Mouse (Mus musculus) MEL (cell line): ENCODE measurements around the gene Higd1c. TPM values are rescaled to one million over a fixed set of nuclear protein-coding genes. Genes with fewer than 3 reads are reported as not detected.
"Not testable (repeated sequence)": the region's sequence is repeated elsewhere in the genome, so short reads cannot be mapped to it uniquely, and the experiment has no call there.

Experiments used
- DNase-seq: peaks from one replicate; pipeline ENCODE4 v3.0.0; 2011; ENCODE audit warnings: low read depth, low spot score
- H3K27ac ChIP-seq: 2 replicates; pipeline ENCODE4 v1.5.1; 2012; ENCODE audit warnings: low read depth, mild to moderate bottlenecking, control low read depth, low read length, moderate library complexity; ENCODE audit not compliant: control insufficient read depth
- H3K27me3 ChIP-seq, 2 experiments: fragments of 150-350 bp in 1 of 2; sonication (generic) in 1 of 2; 2 replicates each; pipeline ENCODE4 v1.6.1; 2012; ENCODE audit warnings: low read length in 2 of 2, mild to moderate bottlenecking in 2 of 2, improper control_type of control experiment in 1 of 2, moderate library complexity in 1 of 2; ENCODE audit not compliant: insufficient read depth in 2 of 2, control insufficient read depth in 1 of 2
- H3K36me3 ChIP-seq, 2 experiments: 2 replicates each; pipeline ENCODE4 v1.6.1; 2012 to 2014; ENCODE audit warnings: low read length in 2 of 2, improper control_type of control experiment in 1 of 2, inconsistent platforms in 1 of 2, mild to moderate bottlenecking in 1 of 2; ENCODE audit not compliant: insufficient read depth in 2 of 2, control insufficient read depth in 1 of 2
- H3K4me1 ChIP-seq, 2 experiments: fragments of 150-350 bp in 1 of 2; sonication (generic) in 1 of 2; 2 replicates each; pipeline ENCODE4 v1.6.1; 2012; ENCODE audit warnings: low read length in 2 of 2, improper control_type of control experiment in 1 of 2, mild to moderate bottlenecking in 1 of 2; ENCODE audit not compliant: insufficient read depth in 2 of 2, control insufficient read depth in 1 of 2
- H3K4me3 ChIP-seq, 2 experiments: fragments of 150-350 bp in 1 of 2; sonication (generic) in 1 of 2; 2 replicates each; pipeline ENCODE4 v1.5.1; 2012; ENCODE audit warnings: low read depth in 2 of 2, low read length in 2 of 2, mild to moderate bottlenecking in 2 of 2, moderate library complexity in 2 of 2, control low read depth in 1 of 2, improper control_type of control experiment in 1 of 2; ENCODE audit not compliant: control insufficient read depth in 1 of 2, insufficient read depth in 1 of 2
- H3K79me2 ChIP-seq: 2 replicates; pipeline ENCODE4 v1.6.1; 2012; ENCODE audit warnings: mild to moderate bottlenecking, low read length, moderate library complexity; ENCODE audit not compliant: control insufficient read depth, poor library complexity, insufficient read depth
- H3K9ac ChIP-seq: 2 replicates; pipeline ENCODE4 v1.6.1; 2012; ENCODE audit warnings: low read depth, mild to moderate bottlenecking, control low read depth, low read length, moderate library complexity; ENCODE audit not compliant: control insufficient read depth, poor library complexity, severe bottlenecking
- H3K9me3 ChIP-seq: fragments of 150-350 bp; sonication (generic); replicated peaks from 2 replicates; pipeline ENCODE4 v1.6.1; 2012; ENCODE audit warnings: mild to moderate bottlenecking, low read length, improper control_type of control experiment, moderate library complexity; ENCODE audit not compliant: insufficient read depth
- CHD2 ChIP-seq: IDR thresholded peaks from 2 replicates; pipeline ENCODE4 v1.6.1; 2011; ENCODE audit warnings: low read length, improper control_type of control experiment
- CTCF ChIP-seq, 3 experiments: IDR thresholded peaks in 2 of 3; conservative IDR thresholded peaks in 1 of 3; 2 replicates each; pipeline ENCODE4 v1.5.1; 2011 to 2012; ENCODE audit warnings: low read length in 3 of 3, low read depth in 2 of 3, mild to moderate bottlenecking in 2 of 3, improper control_type of control experiment in 1 of 3, inconsistent platforms in 1 of 3, mixed read lengths in 1 of 3, moderate library complexity in 1 of 3; ENCODE audit not compliant: control insufficient read depth in 1 of 3, insufficient read depth in 1 of 3, poor library complexity in 1 of 3, severe bottlenecking in 1 of 3
- E2F4 ChIP-seq: IDR thresholded peaks from 2 replicates; pipeline ENCODE4 v1.6.1; 2011; ENCODE audit warnings: low read depth, low read length, improper control_type of control experiment, borderline replicate concordance
- GATA1 ChIP-seq: IDR thresholded peaks from 2 replicates; pipeline ENCODE4 v1.6.1; 2011; ENCODE audit warnings: low read depth, low read length, improper control_type of control experiment
- KAT2A ChIP-seq: conservative IDR thresholded peaks from 2 replicates; pipeline ENCODE4 v1.6.1; 2012; ENCODE audit warnings: low read depth, low read length, improper control_type of control experiment, inconsistent platforms
- MAFK ChIP-seq: IDR thresholded peaks from 2 replicates; pipeline ENCODE4 v1.6.1; 2011; ENCODE audit warnings: low read depth, mild to moderate bottlenecking, low read length, improper control_type of control experiment, borderline replicate concordance
- MEF2A ChIP-seq: IDR thresholded peaks from 2 replicates; pipeline ENCODE4 v1.6.1; 2014; ENCODE audit warnings: low read depth, mild to moderate bottlenecking, inconsistent platforms, low read length, improper control_type of control experiment; ENCODE audit not compliant: poor library complexity, insufficient replicate concordance, severe bottlenecking; ENCODE audit errors: extremely low read depth
- POLR2A ChIP-seq, 2 experiments: IDR thresholded peaks; 2 replicates each; pipeline ENCODE4 v1.6.1; 2011 to 2012; ENCODE audit warnings: low read length in 2 of 2, mild to moderate bottlenecking in 2 of 2, control low read depth in 1 of 2, improper control_type of control experiment in 1 of 2, low read depth in 1 of 2, moderate library complexity in 1 of 2; ENCODE audit not compliant: control insufficient read depth in 1 of 2, insufficient read depth in 1 of 2, poor library complexity in 1 of 2
- SIN3A ChIP-seq: IDR thresholded peaks from 2 replicates; pipeline ENCODE4 v1.6.1; 2012; ENCODE audit warnings: low read length, improper control_type of control experiment, inconsistent platforms
- SMC3 ChIP-seq: IDR thresholded peaks from 2 replicates; pipeline ENCODE4 v1.6.1; 2011; ENCODE audit warnings: low read depth, low read length, improper control_type of control experiment
- TBP ChIP-seq: IDR thresholded peaks from 2 replicates; pipeline ENCODE4 v1.8.0; 2011; ENCODE audit warnings: low read depth, low read length, improper control_type of control experiment
- TCF12 ChIP-seq: IDR thresholded peaks from 2 replicates; pipeline ENCODE4 v1.6.1; 2014; ENCODE audit warnings: low read depth, mild to moderate bottlenecking, inconsistent platforms, low read length, improper control_type of control experiment, moderate library complexity
- ZNF384 ChIP-seq: IDR thresholded peaks from 2 replicates; pipeline ENCODE4 v1.6.1; 2012; ENCODE audit warnings: low read depth, mild to moderate bottlenecking, inconsistent platforms, low read length, improper control_type of control experiment
- polyA plus RNA-seq, 2 experiments: library from polyadenylated mRNA; stranded (reverse) in 1 of 2; unstranded in 1 of 2; fragments of >175 nt in 1 of 2; fragments of >200 nt in 1 of 2; gene quantifications; 2 replicates each; pipeline versions ENCODE4 v1.2.1 to v1.2.4; 2012; ENCODE audit warnings: low replicate concordance in 2 of 2, low read depth in 1 of 2; ENCODE audit not compliant: insufficient read length in 2 of 2, insufficient read depth in 1 of 2, missing spikeins in 1 of 2
- total RNA-seq: library from RNA; depleted of rRNA; stranded (reverse); fragments of 300-350 nt; gene quantifications from 2 replicates; pipeline ENCODE4 v1.2.3, GENCODE M21; 2012

The Higd1c gene
- total and polyA plus RNA-seq, 3 experiments, result not detected

DNA sequence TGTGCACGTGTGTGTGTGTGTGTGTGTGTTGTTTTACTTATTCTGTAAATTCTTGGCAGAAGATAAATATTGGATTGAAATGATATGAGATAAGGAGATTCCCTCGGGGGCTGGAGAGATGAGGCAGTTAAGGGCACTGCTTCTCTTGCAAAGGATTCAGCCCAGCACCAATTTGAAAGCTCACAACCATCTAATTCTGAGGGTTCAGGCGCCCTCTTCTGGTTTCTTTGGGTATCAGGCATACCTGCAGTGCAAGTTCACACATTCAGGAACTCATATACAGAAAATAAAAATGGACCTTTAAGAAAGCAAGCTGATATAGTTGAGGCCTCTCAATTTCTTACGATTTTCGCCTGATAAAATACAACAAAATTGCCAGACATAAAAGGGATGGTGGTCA, 10.7 kb downstream of the Higd1c start (continued):
- TF ChIP-seq TCF12 (no peak), SIN3A (no peak), MAFK (no peak), KAT2A (no peak), CTCF (IDR thresholded peaks at IDR 0.05 in 2 of 3, conservative IDR thresholded peaks at IDR 0.05 in 1 of 3; ENCODE audit: control insufficient read depth in 1 of 3, insufficient read depth in 1 of 3, low read depth in 2 of 3, low read length in 3 of 3, poor library complexity in 1 of 3, severe bottlenecking in 1 of 3) (peak; percentile 79 to 96 (median 83)), CHD2 (no peak), E2F4 (no peak), ZNF384 (no peak), POLR2A (IDR thresholded peaks at IDR 0.05; ENCODE audit: control insufficient read depth in 1 of 2, insufficient read depth in 1 of 2, low read depth in 1 of 2, low read length in 2 of 2, poor library complexity in 1 of 2) (no peak), MEF2A (no peak)

- not testable (repeated sequence) for H3K9ac ChIP-seq, H3K36me3 ChIP-seq, H3K27me3 ChIP-seq, H3K4me1 ChIP-seq, DNase-seq, H3K27ac ChIP-seq, H3K9me3 ChIP-seq, H3K4me3 ChIP-seq, H3K79me2 ChIP-seq
- peak in 2 of 3 experiments; percentile 15 to 25; a peak in 2 of 6 replicates for TF ChIP-seq CTCF (IDR thresholded peaks at IDR 0.05 in 2 of 3, conservative IDR thresholded peaks at IDR 0.05 in 1 of 3; ENCODE audit: control insufficient read depth in 1 of 3, insufficient read depth in 1 of 3, low read depth in 2 of 3, low read length in 3 of 3, poor library complexity in 1 of 3, severe bottlenecking in 1 of 3)
- 0 out of 2 replicates have a peak, but pooled peaks have one; percentile 4 for TF ChIP-seq SMC3
- TF ChIP-seq, all 39 proteins: peak for 2; not testable (repeated sequence) for 37
Measured at GRCm38 (mm10) chr15:100377847-100378505, 13.6 kb downstream of the Higd1c start.

DNA sequence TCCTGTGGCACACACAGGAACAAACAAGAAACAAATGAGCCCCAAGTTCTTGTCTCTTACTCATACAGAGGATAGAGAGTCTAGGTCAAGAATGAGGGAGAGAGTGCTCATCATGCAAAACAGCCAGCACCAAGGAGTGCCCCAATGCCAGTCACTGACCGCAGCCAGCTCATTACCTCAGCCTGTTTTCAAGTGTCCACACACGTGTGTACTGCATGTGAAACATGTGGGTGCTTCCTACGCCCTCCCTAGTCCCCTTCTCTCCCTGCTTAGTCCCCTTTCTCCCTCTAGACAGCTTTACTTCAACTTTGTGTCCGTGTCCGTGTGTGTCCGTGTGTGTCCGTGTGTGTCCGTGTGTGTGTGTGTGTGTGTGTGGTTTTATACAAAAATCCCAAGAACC, 15.3 kb downstream of the Higd1c start:
- no peaks in the 10 kb centered on the region for H3K9me3 ChIP-seq
- no peaks in the 10 kb centered on the region for H3K27me3 ChIP-seq
- no peak overlapping the region for H3K9ac ChIP-seq
- H3K36me3 ChIP-seq, result peaks cover 0 to 3% of the 10 kb centered on the region in 2 experiments; a peak in 2 of 4 replicates
- no peak overlapping the region for H3K27ac ChIP-seq
- no peaks in the 10 kb centered on the region for H3K79me2 ChIP-seq
- H3K4me1 ChIP-seq, result peaks cover 2 to 9% of the 10 kb centered on the region in 2 experiments; a peak in 3 of 4 replicates
- DNase-seq, result no peak
- H3K4me3 ChIP-seq, result no peak overlapping the region
- TF ChIP-seq GATA1, result no peak
- TF ChIP-seq CTCF (IDR thresholded peaks at IDR 0.05 in 2 of 3, conservative IDR thresholded peaks at IDR 0.05 in 1 of 3; ENCODE audit: control insufficient read depth in 1 of 3, insufficient read depth in 1 of 3, low read depth in 2 of 3, low read length in 3 of 3, poor library complexity in 1 of 3, severe bottlenecking in 1 of 3), result no peak
- no peak for TF ChIP-seq KAT2A
- TF ChIP-seq TBP, result no peak
